Mouse (Mus musculus) heart, embryonic 13.5 days (tissue): ENCODE data around the gene Rap1gds1. TPM values are rescaled to one million over a fixed set of nuclear protein-coding genes. Genes with fewer than 3 reads are reported as not detected.

Experiments
- ATAC-seq: fragments of 200-750 bp; cut with Nextera tagmentation; 2 replicates; pipeline ENCODE4 v1.8.0; 2017; ENCODE audit warnings: moderate TSS enrichment; ENCODE audit not compliant: insufficient number of reproducible peaks, low FRiP score, low TSS enrichment; ENCODE audit errors: extremely low read depth
- H3K27ac ChIP-seq: fragments of 300-500 bp; sonication (generic); replicated peaks from 2 replicates; pipeline ENCODE4 v1.5.1; 2015; ENCODE audit warnings: moderate library complexity, mild to moderate bottlenecking, inconsistent platforms
- H3K27me3 ChIP-seq: fragments of 300-500 bp; sonication (generic); replicated peaks from 2 replicates; pipeline ENCODE4 v1.6.1; 2015; ENCODE audit warnings: mild to moderate bottlenecking, inconsistent platforms
- H3K36me3 ChIP-seq: fragments of 300-500 bp; sonication (generic); 2 replicates; pipeline ENCODE4 v1.6.1; 2015; ENCODE audit warnings: mild to moderate bottlenecking, inconsistent platforms
- H3K4me1 ChIP-seq: fragments of 300-500 bp; sonication (generic); 2 replicates; pipeline ENCODE4 v1.6.1; 2015; ENCODE audit warnings: inconsistent platforms
- H3K4me2 ChIP-seq: fragments of 300-500 bp; sonication (generic); 2 replicates; pipeline ENCODE4 v1.6.1; 2015; ENCODE audit warnings: inconsistent platforms, mild to moderate bottlenecking, moderate library complexity
- H3K4me3 ChIP-seq: fragments of 300-500 bp; sonication (generic); 2 replicates; pipeline ENCODE4 v1.5.1; 2015; ENCODE audit warnings: moderate library complexity, mild to moderate bottlenecking, inconsistent platforms
- H3K9ac ChIP-seq: fragments of 300-500 bp; sonication (generic); 2 replicates; pipeline ENCODE4 v1.6.1; 2015; ENCODE audit warnings: inconsistent platforms, mild to moderate bottlenecking, moderate library complexity
- H3K9me3 ChIP-seq: fragments of 300-500 bp; sonication (generic); 2 replicates; pipeline ENCODE4 v1.6.1; 2016; ENCODE audit warnings: inconsistent platforms
- WGBS: fragments of 180-500 bp; shearing (Covaris S2); methylation state at CpG from one replicate; pipeline ENCODE4 v1.1.7; 2015; ENCODE audit warnings: mixed read lengths; 5-methylcytosine and 5-hydroxymethylcytosine counted together
- polyA plus RNA-seq: library from polyadenylated mRNA; unstranded; fragments of >200 nt; fragmentation: Nextera tagmentation; extraction: Ambion mirVana; gene quantifications from 2 replicates; pipeline ENCODE4 v1.2.1, GENCODE M21; 2015

Rap1gds1 gene
- polyA plus RNA-seq, 1 experiment from 2014 or later = 48.5 TPM

GRCm38 (mm10) chr3:138941604-138942003, 133.4 kb downstream of the Rap1gds1 start:
- H3K4me1 ChIP-seq = no peaks in the 10 kb centered on the region

GRCm38 (mm10) chr3:138937241-138937640, 137.8 kb downstream of the Rap1gds1 start:
- no peak overlapping the region for H3K4me2 ChIP-seq
- no peaks in the 10 kb centered on the region for H3K27me3 ChIP-seq
- H3K4me3 ChIP-seq = no peak overlapping the region
- no peak overlapping the region for H3K27ac ChIP-seq
- no peak overlapping the region for H3K9ac ChIP-seq
- H3K9me3 ChIP-seq = peaks cover 10% of the 10 kb centered on the region
- peaks cover 70% of the 10 kb centered on the region for H3K36me3 ChIP-seq
- ATAC-seq = no peak
- 93% methylated on average over 10 of the region's 10 CpGs for WGBS
- H3K4me1 ChIP-seq = no peaks in the 10 kb centered on the region

More at GRCm38 (mm10) chr3:138941604-138942003, 133.4 kb downstream of the Rap1gds1 start:
- H3K27me3 ChIP-seq = no peaks in the 10 kb centered on the region
- no peak overlapping the region for H3K4me3 ChIP-seq
- H3K9ac ChIP-seq = no peak overlapping the region
- H3K4me2 ChIP-seq = no peak overlapping the region
- ATAC-seq = no peak
- no peak overlapping the region for H3K27ac ChIP-seq
- no peaks in the 10 kb centered on the region for H3K9me3 ChIP-seq
- H3K36me3 ChIP-seq = peaks cover 76% of the 10 kb centered on the region
- 66% methylated on average over 9 of the region's 9 CpGs for WGBS

- Histone ChIP-seq H3K4me2 (no peak overlapping the region), H3K4me1 (no peaks in the 10 kb centered on the region), H3K4me3 (no peak overlapping the region), H3K27ac (no peak overlapping the region), H3K36me3 (peaks cover 69% of the 10 kb centered on the region), H3K9me3 (peaks cover 10% of the 10 kb centered on the region), H3K27me3 (no peaks in the 10 kb centered on the region), H3K9ac (no peak overlapping the region)
- no peak for ATAC-seq
- WGBS = 88% methylated on average over 8 of the region's 8 CpGs
Measured at GRCm38 (mm10) chr3:138936780-138937179, 138.2 kb downstream of the Rap1gds1 start.

GRCm38 (mm10) chr3:138927437-138927836, 147.6 kb downstream of the Rap1gds1 start:
- WGBS = 92% methylated on average over 4 of the region's 4 CpGs
- no peak overlapping the region for H3K27ac ChIP-seq
- ATAC-seq = no peak

GRCm38 (mm10) chr3:138926161-138926560, 148.8 kb downstream of the Rap1gds1 start:
- ATAC-seq = no peak
- no peak overlapping the region for H3K9ac ChIP-seq
- 70% methylated on average over 8 of the region's 8 CpGs for WGBS

More at GRCm38 (mm10) chr3:138927437-138927836, 147.6 kb downstream of the Rap1gds1 start:
- Histone ChIP-seq H3K4me1 (0 out of 2 replicates have a peak, but pooled peaks cover 6% of the 10 kb centered on the region), H3K27me3 (no peaks in the 10 kb centered on the region), H3K9ac (no peak overlapping the region), H3K4me3 (no peak overlapping the region), H3K4me2 (no peak overlapping the region), H3K9me3 (peaks cover 5% of the 10 kb centered on the region), H3K36me3 (peaks cover 56% of the 10 kb centered on the region)

GRCm38 (mm10) chr3:138918241-138918640, 156.8 kb downstream of the Rap1gds1 start:
- ATAC-seq = peak; percentile 79; the same call in 1 of the 2 replicates
- H3K9me3 ChIP-seq = no peaks in the 10 kb centered on the region
- no peak overlapping the region for H3K4me3 ChIP-seq
- no peak overlapping the region for H3K27ac ChIP-seq
- no peak overlapping the region for H3K4me2 ChIP-seq
- WGBS = 22% methylated on average over 4 of the region's 4 CpGs
- H3K9ac ChIP-seq = no peak overlapping the region
- H3K27me3 ChIP-seq = peaks cover 20% of the 10 kb centered on the region
- 0 out of 2 replicates have a peak, but pooled peaks cover 5% of the 10 kb centered on the region for H3K36me3 ChIP-seq
- H3K4me1 ChIP-seq = peaks cover 25% of the 10 kb centered on the region

More at GRCm38 (mm10) chr3:138926161-138926560, 148.8 kb downstream of the Rap1gds1 start:
- H3K9me3 ChIP-seq = peaks cover 2% of the 10 kb centered on the region
- H3K4me1 ChIP-seq = 0 out of 2 replicates have a peak, but pooled peaks cover 6% of the 10 kb centered on the region
- H3K27ac ChIP-seq = no peak overlapping the region
- H3K4me3 ChIP-seq = no peak overlapping the region
- no peak overlapping the region for H3K4me2 ChIP-seq
- H3K27me3 ChIP-seq = no peaks in the 10 kb centered on the region
- H3K36me3 ChIP-seq = peaks cover 53% of the 10 kb centered on the region

- no peak overlapping the region for H3K4me2 ChIP-seq
- H3K9me3 ChIP-seq = no peaks in the 10 kb centered on the region
- no peak overlapping the region for H3K4me3 ChIP-seq
- WGBS = 51% methylated on average over 4 of the region's 4 CpGs
- H3K36me3 ChIP-seq = 0 out of 2 replicates have a peak, but pooled peaks cover 5% of the 10 kb centered on the region
- H3K9ac ChIP-seq = no peak overlapping the region
- H3K4me1 ChIP-seq = peaks cover 25% of the 10 kb centered on the region
- ATAC-seq = no peak
- H3K27me3 ChIP-seq = peaks cover 21% of the 10 kb centered on the region
- no peak overlapping the region for H3K27ac ChIP-seq
Measured at GRCm38 (mm10) chr3:138917016-138917415, 158.0 kb downstream of the Rap1gds1 start.

GRCm38 (mm10) chr3:138916591-138916990, 158.4 kb downstream of the Rap1gds1 start:
- H3K27ac ChIP-seq = no peak overlapping the region
- 85% methylated on average over 4 of the region's 4 CpGs for WGBS
- H3K4me3 ChIP-seq = no peak overlapping the region
- no peak overlapping the region for H3K9ac ChIP-seq
- peaks cover 23% of the 10 kb centered on the region for H3K27me3 ChIP-seq
- peaks cover 25% of the 10 kb centered on the region for H3K4me1 ChIP-seq
- no peak overlapping the region for H3K4me2 ChIP-seq
- H3K9me3 ChIP-seq = no peaks in the 10 kb centered on the region
- no peak for ATAC-seq
- H3K36me3 ChIP-seq = 0 out of 2 replicates have a peak, but pooled peaks cover 5% of the 10 kb centered on the region

GRCm38 (mm10) chr3:138914626-138915288, 160.2 kb downstream of the Rap1gds1 start:
- peaks cover 25% of the 10 kb centered on the region for H3K4me1 ChIP-seq
- H3K36me3 ChIP-seq = 0 out of 2 replicates have a peak, but pooled peaks cover 3% of the 10 kb centered on the region
- ATAC-seq = no peak
- no peaks in the 10 kb centered on the region for H3K9me3 ChIP-seq
- 56% methylated on average over 8 of the region's 8 CpGs for WGBS
- H3K27ac ChIP-seq = no peak overlapping the region
- no peak overlapping the region for H3K4me3 ChIP-seq
- H3K27me3 ChIP-seq = peaks cover 23% of the 10 kb centered on the region
- no peak overlapping the region for H3K4me2 ChIP-seq
- no peak overlapping the region for H3K9ac ChIP-seq

- Histone ChIP-seq H3K36me3 (no peaks in the 10 kb centered on the region), H3K4me2 (no peak overlapping the region), H3K4me3 (no peak overlapping the region), H3K27me3 (peaks cover 26% of the 10 kb centered on the region), H3K27ac (no peak overlapping the region), H3K4me1 (peaks cover 17% of the 10 kb centered on the region), H3K9me3 (no peaks in the 10 kb centered on the region), H3K9ac (no peak overlapping the region)
- WGBS = 77% methylated on average over 8 of the region's 8 CpGs
- no peak for ATAC-seq
Measured at GRCm38 (mm10) chr3:138912504-138912903, 162.5 kb downstream of the Rap1gds1 start.

GRCm38 (mm10) chr3:138909313-138909712, 165.7 kb downstream of the Rap1gds1 start:
- Histone ChIP-seq H3K27ac (no peak overlapping the region), H3K9ac (no peak overlapping the region), H3K4me3 (no peak overlapping the region), H3K27me3 (peaks cover 23% of the 10 kb centered on the region), H3K4me2 (no peak overlapping the region), H3K9me3 (no peaks in the 10 kb centered on the region), H3K36me3 (no peaks in the 10 kb centered on the region), H3K4me1 (peaks cover 5% of the 10 kb centered on the region; the same call in 1 of the 2 replicates)
- no peak for ATAC-seq
- WGBS = 83% methylated on average over 2 of the region's 2 CpGs
